Mouse (Mus musculus) hindlimb bud, embryonic 11.5 days (tissue): ENCODE data around the gene Negr1.

Source experiments
- DNase-seq: peaks from one replicate; pipeline ENCODE4 v3.0.0-alpha.2; 2012; ENCODE audit warnings: low read depth, low spot score; ENCODE audit errors: extremely low spot score

Gene Negr1

GRCm38 (mm10) chr3:157206752-157207151 is 645.2 kb downstream of the Negr1 start:
- DNase-seq = no peak

GRCm38 (mm10) chr3:157208966-157209365 is 647.4 kb downstream of the Negr1 start:
- DNase-seq = no peak

DNA sequence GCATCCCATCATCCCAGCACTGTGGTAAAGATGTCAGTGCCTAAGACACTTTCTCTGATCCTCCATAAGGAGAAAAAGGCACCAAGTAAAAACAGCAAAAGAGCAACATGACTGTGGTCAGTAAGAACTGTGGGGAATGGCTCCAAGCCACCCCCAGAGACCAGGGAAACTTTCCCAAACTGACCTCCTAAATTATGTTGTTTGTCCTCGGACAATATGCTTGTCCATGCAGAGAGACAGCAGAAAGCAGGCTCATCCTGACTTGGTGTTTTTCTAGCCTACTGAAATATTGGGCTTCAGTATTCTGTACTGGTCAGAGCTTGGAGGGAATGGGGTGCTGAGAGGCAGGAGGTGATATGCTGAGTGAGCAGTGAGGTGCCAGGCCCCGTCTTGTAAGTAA is 647.8 kb downstream of the Negr1 start:
- DNase-seq = no peak

DNA sequence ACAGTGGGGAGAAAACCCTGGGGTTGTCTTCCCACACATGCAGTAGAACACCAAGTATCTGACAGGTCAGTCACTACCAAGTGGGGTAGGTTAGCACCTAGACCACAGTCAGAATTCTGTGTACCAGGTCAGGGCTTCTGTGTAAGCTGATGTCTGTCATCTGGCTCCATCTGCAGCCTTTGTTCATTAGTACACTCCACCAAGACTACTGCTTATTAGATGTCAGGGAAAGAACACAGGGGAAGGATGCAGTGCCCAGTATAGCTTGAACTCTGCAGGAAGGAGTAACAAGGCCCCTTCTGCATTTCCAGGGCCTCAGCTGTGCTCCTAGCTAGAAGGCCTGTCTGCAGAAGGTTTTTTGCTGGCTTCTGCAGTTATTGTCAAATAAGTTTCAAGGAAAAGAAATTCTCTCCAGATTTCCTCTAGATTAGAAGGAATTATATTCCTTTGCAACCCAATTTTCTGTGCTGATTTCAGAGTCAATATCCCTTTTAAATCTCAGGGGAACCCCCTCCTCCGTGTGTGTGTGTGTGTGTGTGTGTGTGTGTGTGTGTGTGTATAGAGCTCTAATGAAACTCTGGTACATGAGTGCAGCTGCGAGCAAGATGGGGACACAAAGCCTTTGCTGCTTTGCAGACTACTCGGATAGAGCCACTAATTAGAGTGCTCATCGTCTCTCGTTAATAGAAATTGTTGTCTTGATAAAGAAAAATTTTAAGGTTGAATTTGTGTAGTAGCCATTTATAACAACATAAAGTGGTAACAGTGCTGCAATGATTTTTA is 654.5 kb downstream of the Negr1 start:
- no peak for DNase-seq

GRCm38 (mm10) chr3:157217794-157218193 is 656.2 kb downstream of the Negr1 start:
- no peak for DNase-seq

GRCm38 (mm10) chr3:157224920-157225319 is 663.3 kb downstream of the Negr1 start:
- no peak for DNase-seq

DNA sequence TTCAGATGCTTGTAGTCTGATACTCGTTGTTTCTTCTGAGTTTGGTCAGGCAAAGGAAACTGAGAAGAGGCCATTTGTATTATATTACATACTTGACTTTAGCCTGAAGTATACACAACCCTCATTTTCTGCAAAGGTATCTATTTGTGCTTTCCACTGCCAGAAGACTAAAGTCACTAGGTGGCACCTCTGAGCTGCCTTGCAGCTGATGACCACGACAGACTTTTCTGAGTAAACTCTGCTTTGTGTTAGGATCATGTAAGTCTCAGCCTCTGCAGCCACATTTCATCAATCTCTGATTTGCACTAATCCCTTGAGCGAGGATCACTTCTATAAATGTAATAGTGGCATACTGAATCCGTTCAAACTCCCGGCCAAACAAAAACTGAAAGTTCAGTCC is 671.1 kb downstream of the Negr1 start:
- DNase-seq = no peak

- no peak for DNase-seq
Measured at GRCm38 (mm10) chr3:157240240-157240639, 678.6 kb downstream of the Negr1 start.

GRCm38 (mm10) chr3:157255446-157255845 is 693.9 kb downstream of the Negr1 start:
- DNase-seq = no peak

GRCm38 (mm10) chr3:157255863-157256262 is 694.3 kb downstream of the Negr1 start:
- no peak for DNase-seq

DNA sequence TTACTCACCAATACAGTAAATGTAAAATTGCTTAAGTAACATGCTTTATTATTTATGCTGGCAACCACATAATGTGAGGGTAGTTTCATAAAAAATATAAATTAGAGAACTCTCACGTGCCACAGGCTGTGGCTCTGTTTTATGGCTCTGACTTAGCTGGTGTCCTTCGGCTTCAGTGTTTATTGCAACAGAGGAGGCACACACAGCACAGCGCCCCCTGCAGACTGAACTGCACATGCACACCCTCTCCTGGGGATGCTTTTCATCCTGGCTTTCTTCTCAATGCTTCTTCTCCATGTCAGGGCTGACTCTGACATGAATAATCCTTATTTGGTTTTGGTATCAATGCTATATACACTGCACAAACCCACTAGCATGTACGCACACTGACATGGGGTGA is 707.1 kb downstream of the Negr1 start:
- no peak for DNase-seq

DNA sequence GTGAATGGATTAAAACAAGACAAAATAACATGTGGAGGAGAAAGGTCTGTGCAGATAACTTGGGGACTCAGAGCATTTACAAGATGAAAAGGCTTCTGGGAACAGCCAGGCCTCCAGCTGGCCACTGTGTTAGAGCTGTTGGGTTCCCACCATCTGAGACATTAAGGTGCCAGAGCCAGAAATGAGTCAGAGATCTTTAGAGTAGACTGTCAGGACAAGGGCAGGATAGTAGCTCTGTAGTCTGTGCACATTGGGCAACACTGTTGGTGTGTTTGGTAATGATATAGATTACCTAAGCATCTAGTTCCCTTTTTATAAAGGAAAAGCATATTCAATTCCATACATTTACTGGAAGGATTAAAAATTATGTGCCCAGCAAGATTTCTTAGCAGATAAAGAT is 710.8 kb downstream of the Negr1 start:
- DNase-seq = no peak

GRCm38 (mm10) chr3:157274143-157274542 is 712.5 kb downstream of the Negr1 start:
- no peak for DNase-seq

- no peak for DNase-seq
Measured at GRCm38 (mm10) chr3:157279717-157280116, 718.1 kb downstream of the Negr1 start.

- DNase-seq = no peak
Measured at GRCm38 (mm10) chr3:157281259-157281658, 719.7 kb downstream of the Negr1 start.

- no peak for DNase-seq
Measured at GRCm38 (mm10) chr3:157291286-157291685, 729.7 kb downstream of the Negr1 start.

DNA sequence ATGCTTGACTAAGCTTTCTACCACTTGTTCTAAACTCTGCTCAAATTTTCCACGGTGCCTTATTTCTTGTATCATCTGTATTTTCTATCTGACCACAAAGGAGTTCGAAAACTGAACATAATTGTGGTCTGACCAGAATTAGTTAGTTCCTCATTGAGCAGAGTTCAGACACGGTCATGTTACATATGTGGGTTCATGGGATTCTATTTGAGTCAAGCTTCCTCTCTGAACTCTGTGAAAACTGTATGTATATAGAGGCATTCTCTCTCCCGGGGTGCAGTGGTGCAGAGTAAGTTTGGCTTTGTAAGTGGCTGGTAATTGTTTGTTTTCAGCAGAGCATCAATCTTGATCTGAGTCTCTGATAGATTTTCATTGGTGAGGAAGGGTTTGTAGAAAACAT is 735.6 kb downstream of the Negr1 start:
- no peak for DNase-seq

- no peak for DNase-seq
Measured at GRCm38 (mm10) chr3:157303430-157304116, 742.0 kb downstream of the Negr1 start.

DNA sequence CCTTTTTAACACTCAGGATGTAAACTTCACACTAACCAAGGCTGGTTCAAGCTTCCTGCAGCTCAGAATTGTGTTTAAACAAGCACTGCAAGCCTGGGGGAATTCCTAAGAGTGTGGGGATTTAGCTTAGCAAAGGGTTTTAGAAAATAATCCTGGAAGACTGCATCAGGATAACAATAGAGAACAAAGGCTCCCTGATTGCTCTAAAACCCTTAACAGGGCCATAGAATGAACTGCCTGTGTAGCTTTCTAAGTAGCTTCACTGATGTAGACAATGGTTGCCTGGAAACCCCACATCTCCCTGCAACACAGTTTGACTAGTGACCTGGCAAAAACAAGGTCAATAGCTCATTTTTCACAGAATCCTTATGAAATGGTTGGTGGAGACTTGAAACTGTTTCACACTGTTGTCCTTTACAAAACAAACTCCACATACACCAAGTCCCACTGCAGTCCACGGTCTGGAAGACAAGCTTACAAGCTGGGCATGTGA is 759.5 kb downstream of the Negr1 start:
- no peak for DNase-seq

DNA sequence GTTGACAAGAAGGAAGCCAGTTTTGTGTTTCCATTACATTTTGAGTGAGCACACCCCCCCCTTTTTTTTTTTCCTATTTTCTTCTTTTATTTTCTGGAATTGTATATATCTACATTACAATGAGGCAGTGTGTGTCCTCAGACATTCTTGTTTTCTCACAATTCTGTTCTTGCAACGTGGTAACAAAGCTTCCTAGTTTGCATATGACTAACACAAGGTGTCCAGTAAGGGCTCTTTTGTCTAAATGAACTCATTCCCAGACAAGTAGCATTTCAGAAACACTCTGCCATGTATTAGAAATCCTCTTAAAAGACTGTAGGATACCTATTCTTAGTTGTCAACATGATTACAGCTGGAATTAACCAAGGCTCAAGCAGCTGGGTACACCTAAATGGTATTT is 760.2 kb downstream of the Negr1 start:
- no peak for DNase-seq

GRCm38 (mm10) chr3:157334169-157334568 is 772.6 kb downstream of the Negr1 start:
- no peak for DNase-seq

GRCm38 (mm10) chr3:157349480-157349879 is 787.9 kb downstream of the Negr1 start:
- no peak for DNase-seq
